Mouse (Mus musculus) hindbrain, embryonic 15.5 days (tissue): ENCODE results near the gene Tsks. TPM values are rescaled to one million over a fixed set of nuclear protein-coding genes. Genes with fewer than 3 reads are reported as not detected.

Experiments
- ATAC-seq: fragments of 200-750 bp; cut with Nextera tagmentation; 2 replicates; pipeline ENCODE4 v1.8.0; 2017; ENCODE audit warnings: low read depth, moderate number of reproducible peaks, moderate TSS enrichment; ENCODE audit not compliant: low FRiP score
- H3K27ac ChIP-seq: fragments of 300-500 bp; sonication (generic); replicated peaks from 2 replicates; pipeline ENCODE4 v1.5.1; 2015; ENCODE audit warnings: mild to moderate bottlenecking, inconsistent platforms
- H3K27me3 ChIP-seq: fragments of 300-500 bp; sonication (generic); 2 replicates; pipeline ENCODE4 v1.6.1; 2015; ENCODE audit warnings: control low read depth, inconsistent platforms
- H3K36me3 ChIP-seq: fragments of 300-500 bp; sonication (generic); 2 replicates; pipeline ENCODE4 v1.6.1; 2015; ENCODE audit warnings: control low read depth, inconsistent platforms
- H3K4me1 ChIP-seq: fragments of 300-500 bp; sonication (generic); replicated peaks from 2 replicates; pipeline ENCODE4 v1.6.1; 2015; ENCODE audit warnings: control low read depth, inconsistent platforms
- H3K4me2 ChIP-seq: fragments of 300-500 bp; sonication (generic); 2 replicates; pipeline ENCODE4 v1.6.1; 2015; ENCODE audit warnings: moderate library complexity, mild to moderate bottlenecking, inconsistent platforms
- H3K4me3 ChIP-seq: fragments of 300-500 bp; sonication (generic); 2 replicates; pipeline ENCODE4 v1.5.1; 2015; ENCODE audit warnings: mild to moderate bottlenecking, inconsistent platforms
- H3K9ac ChIP-seq: fragments of 300-500 bp; sonication (generic); 2 replicates; pipeline ENCODE4 v1.6.1; 2015; ENCODE audit warnings: inconsistent platforms
- H3K9me3 ChIP-seq: fragments of 300-500 bp; sonication (generic); 2 replicates; pipeline ENCODE4 v1.6.1; 2016; ENCODE audit warnings: control low read depth, inconsistent platforms
- WGBS: fragments of 180-500 bp; shearing (Covaris S2); methylation state at CpG from one replicate; pipeline ENCODE4 v1.1.7; 2015; 5-methylcytosine and 5-hydroxymethylcytosine counted together
- polyA plus RNA-seq: library from polyadenylated mRNA; unstranded; fragments of >200 nt; fragmentation: Nextera tagmentation; extraction: Ambion mirVana; gene quantifications from 2 replicates; pipeline ENCODE4 v1.2.1, GENCODE M21; 2015

The Tsks gene
- polyA plus RNA-seq, 1 experiment from 2014 or later, result 0.10 TPM

DNA sequence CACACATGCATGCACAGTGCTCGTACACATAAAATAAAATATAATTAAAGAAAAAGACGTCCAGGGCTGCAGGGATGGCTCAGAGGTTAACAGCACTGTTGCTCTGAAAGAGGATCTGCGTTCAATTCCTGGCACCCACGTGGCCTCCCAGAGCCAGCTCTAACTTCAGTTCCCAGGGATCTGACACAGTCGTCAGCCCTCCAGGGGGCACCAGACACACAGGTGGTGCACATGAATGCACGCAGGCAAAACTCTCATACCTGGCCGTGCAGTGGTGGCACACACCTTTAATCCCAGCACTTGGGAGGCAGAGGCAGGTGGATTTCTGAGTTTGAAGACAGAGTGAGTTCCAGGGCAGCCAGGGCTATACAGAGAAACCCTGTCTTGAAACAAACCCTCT, 23.0 kb downstream of the Tsks start:
- Histone ChIP-seq H3K36me3 (peaks cover 55% of the 10 kb centered on the region), H3K9me3 (no peaks in the 10 kb centered on the region)

DNA sequence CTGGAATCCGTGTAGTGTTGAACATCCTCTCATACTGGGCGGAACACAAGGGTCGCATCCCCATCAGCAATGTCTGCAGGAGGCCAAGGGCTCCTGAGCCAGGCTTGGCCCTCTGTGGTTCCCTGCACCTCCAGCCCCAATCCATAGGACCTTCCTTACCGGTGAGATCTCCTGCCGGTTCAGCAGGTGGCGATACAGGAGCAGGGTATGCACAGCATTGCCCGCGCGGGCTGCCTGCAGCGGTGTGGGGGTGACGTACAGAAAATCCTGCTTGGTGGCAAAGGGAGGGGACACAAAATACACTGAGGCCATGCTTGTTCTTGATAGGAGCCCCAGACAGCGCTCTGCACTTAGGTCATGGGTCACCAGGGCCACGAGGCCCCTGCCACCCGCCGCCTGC, 23.6 kb downstream of the Tsks start:
- H3K4me3 ChIP-seq, result no peak overlapping the region
- H3K27ac ChIP-seq, result no peak overlapping the region
- peaks cover 13% of the 10 kb centered on the region for H3K4me1 ChIP-seq
- H3K9ac ChIP-seq, result no peak overlapping the region
- 77% methylated on average over 15 of the region's 15 CpGs for WGBS
- no peak overlapping the region for H3K4me2 ChIP-seq
- H3K27me3 ChIP-seq, result no peaks in the 10 kb centered on the region
- no peak for ATAC-seq
- peaks cover 49% of the 10 kb centered on the region for H3K36me3 ChIP-seq
- no peaks in the 10 kb centered on the region for H3K9me3 ChIP-seq

More for the DNA sequence above, 23.0 kb downstream of the Tsks start:
- Histone ChIP-seq H3K4me3 (no peak overlapping the region), H3K27ac (no peak overlapping the region), H3K4me2 (no peak overlapping the region), H3K9ac (no peak overlapping the region), H3K27me3 (no peaks in the 10 kb centered on the region), H3K4me1 (peaks cover 6% of the 10 kb centered on the region)
- no peak for ATAC-seq
- whole genome bisulfite sequencing, result 87% methylated on average over 7 of the region's 7 CpGs

DNA sequence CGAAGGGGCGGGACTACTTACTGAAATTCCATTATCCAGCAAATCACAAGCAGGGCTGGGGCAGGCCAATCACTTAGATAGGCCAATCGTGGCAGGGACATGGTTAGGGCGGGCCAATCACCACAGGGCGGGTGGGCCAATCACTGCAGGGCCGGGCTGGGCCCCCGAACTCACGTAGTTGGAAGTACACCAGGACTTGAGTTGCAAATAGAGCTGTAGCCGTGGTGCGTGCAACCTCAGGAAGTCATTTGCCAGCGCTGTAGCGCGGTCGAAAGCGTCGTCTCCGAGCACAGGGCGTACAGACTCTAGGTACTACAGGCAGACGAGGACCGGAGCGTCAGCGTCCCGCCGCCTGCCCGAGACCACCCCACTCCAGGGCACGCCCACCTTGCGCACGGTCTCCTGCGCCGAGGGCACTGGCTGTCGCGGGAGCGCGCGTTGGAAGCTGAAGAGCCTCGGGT, 27.3 kb downstream of the Tsks start:
- peak overlapping the region; percentile 79 for H3K27ac ChIP-seq
- peak overlapping the region; percentile 66 for H3K9ac ChIP-seq
- H3K4me3 ChIP-seq, result peak overlapping the region; percentile 46
- H3K4me1 ChIP-seq, result peaks cover 42% of the 10 kb centered on the region
- H3K9me3 ChIP-seq, result no peaks in the 10 kb centered on the region
- peaks cover 24% of the 10 kb centered on the region for H3K36me3 ChIP-seq
- WGBS, result 0% methylated on average over 36 of the region's 36 CpGs
- H3K27me3 ChIP-seq, result no peaks in the 10 kb centered on the region
- H3K4me2 ChIP-seq, result peak overlapping the region; percentile 82
- peak; percentile 96 for ATAC-seq

- ATAC-seq, result no peak
- H3K27me3 ChIP-seq, result no peaks in the 10 kb centered on the region
- 70% methylated on average over 7 of the region's 7 CpGs for WGBS
- H3K4me2 ChIP-seq, result peak overlapping the region; percentile 82
- H3K9ac ChIP-seq, result peak overlapping the region; percentile 66
- peak overlapping the region; percentile 46 for H3K4me3 ChIP-seq
- peak overlapping the region; percentile 79 for H3K27ac ChIP-seq
- H3K36me3 ChIP-seq, result peaks cover 17% of the 10 kb centered on the region
- H3K4me1 ChIP-seq, result peaks cover 44% of the 10 kb centered on the region
- H3K9me3 ChIP-seq, result no peaks in the 10 kb centered on the region
Observed at GRCm38 (mm10) chr7:44971142-44971541, 28.1 kb downstream of the Tsks start.

- Histone ChIP-seq H3K4me2 (peak overlapping the region; percentile 98), H3K9ac (peak overlapping the region; percentile 66), H3K27me3 (no peaks in the 10 kb centered on the region), H3K36me3 (peaks cover 26% of the 10 kb centered on the region), H3K4me1 (peaks cover 44% of the 10 kb centered on the region), H3K9me3 (no peaks in the 10 kb centered on the region), H3K27ac (peak overlapping the region; percentile 91), H3K4me3 (peak overlapping the region; percentile 51)
- no peak for ATAC-seq
- WGBS, result 24% methylated on average over 14 of the region's 14 CpGs
Observed at GRCm38 (mm10) chr7:44973415-44974130, 30.6 kb downstream of the Tsks start.

DNA sequence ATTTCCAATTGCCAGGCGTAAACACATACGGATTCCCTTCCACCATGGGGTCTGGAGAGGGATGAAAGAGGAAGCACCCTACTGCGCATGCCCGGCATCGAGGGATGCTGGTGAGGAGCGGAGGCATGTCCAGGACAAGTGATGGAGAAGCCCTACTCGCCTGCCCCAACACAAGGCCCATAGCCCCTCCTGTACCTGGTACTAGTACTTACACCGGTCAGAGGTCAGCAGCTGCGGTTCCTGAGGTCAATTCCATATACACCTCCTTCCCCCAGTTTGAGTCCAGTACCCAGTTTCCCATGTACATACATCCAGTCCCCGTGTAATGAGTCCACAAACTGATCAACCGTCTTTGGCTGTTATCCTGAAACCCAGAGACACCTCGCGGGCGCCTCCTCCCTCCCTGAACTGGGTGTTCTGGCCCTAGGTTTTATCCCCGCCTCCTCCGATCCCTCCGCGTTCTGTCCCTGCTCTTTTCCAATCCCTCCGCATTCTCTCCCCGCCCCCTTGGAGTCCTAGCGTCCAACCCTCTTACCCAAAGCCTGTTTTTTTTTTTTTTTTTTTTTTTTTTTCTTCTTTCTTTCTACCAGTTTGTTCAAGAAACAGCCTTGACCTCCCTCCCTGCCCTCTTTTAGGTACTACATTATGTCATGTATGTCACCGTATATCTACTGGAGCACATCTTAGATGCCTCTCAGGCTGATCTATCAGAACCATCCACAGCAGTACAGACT, 31.5 kb downstream of the Tsks start, which contains the start of gene Cpt1c:
Gene Cpt1c, minus strand, starts transcription at position 469 of the 734 bp plus-strand sequence.
- Histone ChIP-seq H3K27me3 (no peaks in the 10 kb centered on the region), H3K27ac (peak within 1 kb of the TSS; percentile 91), H3K36me3 (peaks cover 36% of the 10 kb centered on the region), H3K9ac (peak within 1 kb of the TSS; percentile 66), H3K4me3 (peak within 1 kb of the TSS; percentile 51), H3K9me3 (no peaks in the 10 kb centered on the region), H3K4me1 (peaks cover 44% of the 10 kb centered on the region), H3K4me2 (peak within 1 kb of the TSS; percentile 98)
- under 1% methylated on average over 22 of the region's 22 CpGs for WGBS
- peak; percentile 58 for ATAC-seq

GRCm38 (mm10) chr7:44975117-44975419, 32.1 kb downstream of the Tsks start:
- peak overlapping the region; percentile 91 for H3K27ac ChIP-seq
- peak overlapping the region; percentile 51 for H3K4me3 ChIP-seq
- ATAC-seq, result no peak
- peaks cover 41% of the 10 kb centered on the region for H3K4me1 ChIP-seq
- peak overlapping the region; percentile 98 for H3K4me2 ChIP-seq
- no peaks in the 10 kb centered on the region for H3K9me3 ChIP-seq
- H3K27me3 ChIP-seq, result no peaks in the 10 kb centered on the region
- 18% methylated on average over 6 of the region's 6 CpGs for WGBS
- peak overlapping the region; percentile 66; the same call in 1 of the 2 replicates for H3K9ac ChIP-seq
- peaks cover 41% of the 10 kb centered on the region for H3K36me3 ChIP-seq

DNA sequence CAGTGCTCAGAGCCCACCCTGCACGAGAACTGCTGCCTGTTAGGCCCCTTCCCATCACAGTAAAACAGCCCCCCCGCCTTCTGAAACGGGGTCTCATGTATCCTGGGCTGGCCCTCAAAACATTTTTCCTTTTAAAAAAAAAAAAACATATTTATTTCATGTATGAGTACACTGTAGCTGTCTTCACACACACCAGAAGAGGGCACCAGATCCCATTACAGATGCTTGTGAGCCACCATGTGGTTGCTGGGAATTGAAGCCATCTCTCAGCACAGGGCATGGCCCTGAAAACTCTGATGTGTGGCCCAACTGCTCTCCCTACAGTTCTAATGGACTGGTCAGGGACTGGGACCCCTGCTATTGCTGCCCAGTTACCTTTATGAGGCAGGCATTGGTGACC, 35.3 kb downstream of the Tsks start:
- WGBS, result 94% methylated on average over 3 of the region's 3 CpGs
- no peak for ATAC-seq

DNA sequence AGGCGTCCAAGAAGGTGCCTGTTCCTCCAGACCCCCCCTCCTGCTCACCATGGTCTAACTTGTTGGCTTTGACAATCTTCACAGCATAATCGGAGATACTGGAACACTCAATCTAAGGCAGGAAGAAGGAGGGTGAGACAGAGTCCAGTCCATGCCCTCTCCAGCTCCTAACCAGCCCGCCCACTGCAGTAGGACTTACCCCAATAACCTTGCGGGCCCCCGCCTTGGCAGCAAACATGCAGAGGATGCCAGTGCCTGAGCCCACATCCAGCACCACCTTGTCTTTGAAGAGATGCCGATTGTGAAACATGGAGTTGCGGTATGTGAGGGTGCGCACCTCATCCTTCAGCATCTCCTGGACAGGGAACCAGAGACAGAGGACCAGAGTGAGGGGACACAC, 38.5 kb downstream of the Tsks start:
- peaks cover 57% of the 10 kb centered on the region for H3K36me3 ChIP-seq

More for the DNA sequence above, 35.3 kb downstream of the Tsks start:
- Histone ChIP-seq H3K4me1 (peaks cover 17% of the 10 kb centered on the region), H3K27ac (no peak overlapping the region), H3K9me3 (no peaks in the 10 kb centered on the region), H3K9ac (no peak overlapping the region), H3K36me3 (peaks cover 63% of the 10 kb centered on the region), H3K4me2 (no peak overlapping the region), H3K4me3 (no peak overlapping the region), H3K27me3 (no peaks in the 10 kb centered on the region)

DNA sequence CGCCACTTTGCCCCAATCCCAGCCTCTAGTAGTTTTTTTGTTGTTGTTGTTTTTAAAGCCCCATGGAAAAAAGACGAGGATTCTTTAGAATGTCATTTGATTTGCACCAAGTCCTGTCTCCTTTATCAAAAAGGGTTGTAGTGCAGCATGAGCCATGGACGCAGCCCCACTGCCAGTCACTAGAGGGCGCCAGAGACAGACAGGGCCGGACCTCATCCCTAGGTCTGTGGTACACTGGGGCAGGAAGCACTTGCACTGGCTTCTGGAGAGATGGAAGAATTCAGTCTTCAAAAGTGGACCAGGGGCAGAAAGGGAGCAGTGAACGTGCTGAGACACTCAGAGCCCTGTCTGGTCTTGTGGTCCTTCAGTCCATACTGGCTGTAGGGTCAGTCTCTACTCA, 40.1 kb downstream of the Tsks start:
- Histone ChIP-seq H3K27me3 (no peaks in the 10 kb centered on the region), H3K4me3 (no peak overlapping the region), H3K4me2 (no peak overlapping the region), H3K9me3 (no peaks in the 10 kb centered on the region), H3K4me1 (peaks cover 29% of the 10 kb centered on the region), H3K36me3 (peaks cover 42% of the 10 kb centered on the region), H3K9ac (no peak overlapping the region), H3K27ac (0 out of 2 replicates have a peak overlapping the region, but pooled peaks have one; percentile 21)
- WGBS, result 35% methylated on average over 6 of the region's 6 CpGs
- ATAC-seq, result no peak

More for the DNA sequence above, 38.5 kb downstream of the Tsks start:
- no peak overlapping the region for H3K4me2 ChIP-seq
- no peaks in the 10 kb centered on the region for H3K9me3 ChIP-seq
- no peak overlapping the region for H3K9ac ChIP-seq
- ATAC-seq, result no peak
- no peaks in the 10 kb centered on the region for H3K27me3 ChIP-seq
- H3K4me3 ChIP-seq, result no peak overlapping the region
- H3K27ac ChIP-seq, result no peak overlapping the region
- peaks cover 24% of the 10 kb centered on the region for H3K4me1 ChIP-seq
- WGBS, result 95% methylated on average over 8 of the region's 8 CpGs

DNA sequence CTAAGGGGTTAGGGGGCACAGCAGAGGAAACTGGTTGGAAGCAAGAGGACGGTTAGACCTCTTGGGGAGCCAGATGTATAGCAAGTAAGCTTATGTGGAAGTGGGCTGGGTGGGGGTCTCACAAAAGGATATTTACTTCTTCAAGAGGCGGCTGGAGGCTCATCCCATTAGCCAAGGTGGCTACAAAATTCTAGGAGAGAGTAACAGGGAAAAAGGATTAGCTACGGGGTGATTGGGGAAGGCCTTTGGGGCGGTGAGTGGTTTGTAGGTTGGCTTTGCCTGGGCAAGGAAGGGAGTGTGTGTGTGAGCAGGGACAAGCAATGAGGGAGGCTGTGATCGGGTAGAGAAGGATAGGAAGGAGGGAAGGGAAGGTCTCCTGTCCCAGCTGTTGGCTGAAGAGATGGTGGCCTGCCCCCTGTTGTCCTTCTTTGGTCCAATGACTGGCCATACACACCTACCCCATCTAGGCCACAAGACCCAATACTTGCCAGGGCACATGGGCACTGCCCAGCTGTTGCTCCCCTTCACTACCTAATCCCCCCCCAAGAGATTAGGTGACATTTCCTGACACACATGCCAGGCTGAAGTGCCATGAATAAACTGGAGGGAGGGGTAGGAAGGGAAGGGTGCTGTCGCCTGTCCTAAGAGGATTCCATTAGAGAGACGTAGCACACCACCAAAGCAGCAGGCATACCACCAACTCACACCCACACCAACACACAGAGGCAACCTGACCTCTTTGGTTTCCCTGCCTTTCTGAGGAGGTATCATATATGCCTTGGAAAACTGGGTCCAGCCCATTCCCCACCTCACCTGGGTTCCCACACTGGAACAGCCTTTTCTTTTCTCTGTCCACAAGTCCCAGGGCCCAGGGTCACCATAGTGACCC, 41.2 kb downstream of the Tsks start:
- Histone ChIP-seq H3K27me3 (no peaks in the 10 kb centered on the region), H3K4me2 (peak overlapping the region; percentile 74), H3K9me3 (no peaks in the 10 kb centered on the region), H3K27ac (0 out of 2 replicates have a peak overlapping the region, but pooled peaks have one; percentile 21), H3K36me3 (peaks cover 31% of the 10 kb centered on the region), H3K9ac (no peak overlapping the region), H3K4me1 (peaks cover 39% of the 10 kb centered on the region), H3K4me3 (peak overlapping the region; percentile 89)
- ATAC-seq, result no peak
- 76% methylated on average over 7 of the region's 7 CpGs for WGBS
